Mouse (Mus musculus): Measurements from ENCODE around the gene Exosc3.

Exosc3 gene

DNA sequence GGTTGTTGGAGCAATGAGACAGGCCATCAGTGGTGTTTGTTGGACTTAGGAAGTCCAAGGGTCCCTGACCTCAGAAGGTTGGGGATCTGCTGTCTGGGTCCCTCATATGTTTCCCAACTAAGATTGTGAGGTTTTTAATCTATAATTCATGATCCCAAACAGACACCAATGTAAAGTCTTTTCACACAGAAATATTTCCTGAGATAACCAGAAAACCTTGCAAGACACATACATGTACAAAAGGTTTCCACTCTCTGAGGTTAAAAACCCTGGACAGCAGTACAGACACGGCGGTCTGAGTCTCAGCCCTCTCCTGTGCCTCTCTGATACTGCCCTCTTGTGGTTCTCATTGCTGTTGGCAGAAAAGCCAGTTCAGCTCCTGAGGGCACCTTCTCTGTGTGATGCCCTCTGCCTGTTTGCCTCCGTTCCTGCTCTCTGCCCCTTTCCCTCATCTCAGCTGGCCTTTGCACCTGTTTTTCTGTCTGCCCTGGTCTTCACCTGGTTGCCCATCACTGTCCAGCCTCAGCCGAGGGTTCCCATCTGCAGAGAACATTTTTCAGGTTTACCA is 62.5 kb downstream of the Exosc3 start:
- DNase-seq (ENCODE audit: low spot score): peak; percentile 41

GRCm38 (mm10) chr4:45279292-45279691 is 63.2 kb downstream of the Exosc3 start:
- no peak for DNase-seq (ENCODE audit: low spot score)

GRCm38 (mm10) chr4:45275770-45276169 is 66.8 kb downstream of the Exosc3 start:
- DNase-seq (ENCODE audit: low spot score): no peak

GRCm38 (mm10) chr4:45271041-45271452 is 71.5 kb downstream of the Exosc3 start:
- no peak for DNase-seq (ENCODE audit: low spot score)

DNA sequence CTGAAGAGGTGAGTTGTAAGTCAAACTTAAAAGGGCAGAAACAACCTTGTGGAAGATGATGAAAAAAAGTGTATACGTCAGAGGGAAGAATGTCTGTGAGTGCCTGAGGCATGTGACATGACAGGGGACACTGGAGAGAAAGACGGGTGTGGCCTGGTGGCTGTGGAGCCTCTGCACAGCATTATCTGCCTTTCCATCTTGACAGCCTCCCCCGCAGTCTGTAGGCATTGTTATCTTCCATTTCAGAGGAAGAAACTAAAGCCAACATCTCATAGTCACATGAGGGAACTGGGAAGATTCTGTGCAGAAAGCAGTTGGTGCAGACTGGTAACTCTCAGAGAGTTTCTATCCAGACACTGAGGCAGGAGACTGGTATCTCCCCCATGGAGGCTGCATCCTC is 74.6 kb downstream of the Exosc3 start:
- DNase-seq (ENCODE audit: low spot score): peak; percentile 46

Data from c-Kit-positive CD71-positive TER-119-positive erythroid progenitor cells, embryonic 14.5 days (primary cell).